Mouse (Mus musculus): ENCODE measurements at regions not wholly inside any gene's neighbourhood (a gene's known extent, or its start where the extent isn't known, plus 50 kb on each side); places are given as distances from the start of the nearest gene placed in this dataset.

DNA sequence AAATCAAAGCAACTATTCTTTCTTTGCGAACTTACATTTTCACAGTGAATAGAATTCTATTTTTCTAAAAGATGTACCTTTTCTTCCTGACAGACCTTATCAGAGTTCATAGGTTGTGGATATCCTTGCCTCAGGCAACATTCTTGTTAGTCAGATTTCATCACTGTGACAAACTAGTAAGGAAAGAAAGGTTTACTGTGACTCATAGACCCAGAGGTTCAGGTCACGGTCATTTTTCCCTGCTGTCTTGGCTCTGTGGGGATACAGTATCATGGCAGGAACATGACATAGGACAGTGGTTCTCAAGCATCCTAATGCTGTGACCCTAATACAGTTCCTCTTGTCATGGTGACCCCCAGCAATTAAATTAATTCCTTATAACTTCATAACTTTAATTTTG lies 78.4 kb upstream of the Akt3 start:
- no peak for DNase-seq (ENCODE audit: low spot score in 2 of 2)

DNA sequence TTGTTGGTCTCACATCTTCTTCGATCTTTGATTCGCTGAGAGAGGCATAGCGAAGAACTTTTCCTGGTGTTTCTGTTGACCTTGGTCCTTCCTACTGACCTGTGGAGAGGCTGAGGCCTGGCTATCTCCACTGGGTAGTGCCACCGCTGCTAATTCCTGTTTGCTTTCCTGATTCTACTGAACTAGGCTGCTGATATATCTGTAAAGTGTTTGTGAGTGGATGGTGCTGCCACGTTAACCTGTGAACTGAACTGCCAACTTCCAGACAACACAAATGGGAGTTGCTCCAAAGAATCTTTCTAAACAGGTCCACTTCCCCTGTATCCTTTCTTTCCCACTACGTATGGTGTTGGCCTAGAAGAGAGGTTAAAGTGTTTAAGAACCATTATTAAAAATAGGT lies 78.0 kb upstream of the Akt3 start:
- DNase-seq (ENCODE audit: low spot score in 2 of 2) = no peak

DNA sequence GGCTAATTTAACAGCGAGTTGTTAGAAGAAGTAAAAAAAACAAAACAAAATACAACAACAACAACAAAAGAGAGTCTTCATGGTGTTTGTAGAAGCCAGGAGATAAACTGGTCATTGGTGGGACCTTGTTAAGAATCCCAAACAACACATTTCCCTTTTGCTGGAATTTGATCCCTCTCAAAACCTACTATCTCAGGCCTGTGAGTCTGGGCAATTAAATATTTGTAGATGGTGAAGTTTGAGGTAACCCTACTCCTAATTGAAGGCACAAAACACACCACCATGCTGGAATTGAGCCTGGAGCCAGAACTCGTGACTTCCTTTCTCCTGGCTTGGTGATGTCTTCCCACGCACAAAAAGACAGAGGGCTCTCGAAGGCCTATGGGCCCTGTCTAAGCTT lies 65.4 kb upstream of the Akt3 start:
- DNase-seq (ENCODE audit: low spot score in 2 of 2) = no peak

DNA sequence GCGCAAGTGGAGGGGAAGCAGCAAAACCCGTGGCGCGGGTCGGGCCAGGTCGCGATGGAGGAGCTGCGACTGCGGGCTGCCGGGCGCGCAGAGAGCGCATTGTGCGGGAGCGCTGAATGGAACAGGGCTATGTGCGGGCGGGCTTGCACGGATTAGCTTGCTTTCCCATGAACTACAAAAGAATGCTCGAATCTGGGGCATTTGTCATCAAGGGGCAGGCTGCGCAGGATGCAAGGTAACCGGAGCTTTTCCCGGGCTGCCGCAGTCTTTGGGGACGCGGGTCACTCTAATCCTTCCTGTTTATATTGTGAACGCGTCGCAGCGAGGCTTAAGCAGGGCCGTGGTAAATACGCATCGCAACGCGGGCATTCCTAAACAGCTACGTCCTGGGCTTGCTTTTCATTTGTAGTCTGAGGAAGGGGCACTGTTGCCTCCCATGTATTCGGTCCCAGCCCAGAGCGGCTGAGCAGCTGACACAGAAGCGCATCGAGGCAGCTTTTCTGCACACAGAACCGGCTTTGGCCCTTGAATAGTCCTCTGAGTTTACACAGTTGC lies 64.8 kb upstream of the Akt3 start:
- no peak for DNase-seq (ENCODE audit: low spot score in 2 of 2)

DNA sequence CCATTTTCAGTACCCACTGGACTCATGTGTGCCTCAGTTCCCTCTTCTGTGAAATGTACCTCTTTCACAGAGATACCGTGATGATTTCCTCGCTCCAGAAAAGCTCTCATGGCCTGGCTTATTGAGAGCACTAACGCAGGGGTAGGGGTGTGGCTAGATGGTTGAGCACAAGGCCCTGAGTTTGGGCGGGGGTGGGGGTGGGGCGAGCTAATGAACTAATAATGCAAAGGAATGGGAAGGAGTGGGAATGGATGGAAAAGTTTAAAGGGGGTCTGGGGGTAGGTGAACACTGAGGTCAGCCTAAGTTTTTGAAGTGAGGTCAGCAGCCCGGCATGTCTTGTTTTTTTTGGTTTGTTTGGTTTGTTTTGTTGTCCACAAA lies 64.3 kb upstream of the Akt3 start:
- DNase-seq (ENCODE audit: low spot score in 2 of 2) = no peak

DNA sequence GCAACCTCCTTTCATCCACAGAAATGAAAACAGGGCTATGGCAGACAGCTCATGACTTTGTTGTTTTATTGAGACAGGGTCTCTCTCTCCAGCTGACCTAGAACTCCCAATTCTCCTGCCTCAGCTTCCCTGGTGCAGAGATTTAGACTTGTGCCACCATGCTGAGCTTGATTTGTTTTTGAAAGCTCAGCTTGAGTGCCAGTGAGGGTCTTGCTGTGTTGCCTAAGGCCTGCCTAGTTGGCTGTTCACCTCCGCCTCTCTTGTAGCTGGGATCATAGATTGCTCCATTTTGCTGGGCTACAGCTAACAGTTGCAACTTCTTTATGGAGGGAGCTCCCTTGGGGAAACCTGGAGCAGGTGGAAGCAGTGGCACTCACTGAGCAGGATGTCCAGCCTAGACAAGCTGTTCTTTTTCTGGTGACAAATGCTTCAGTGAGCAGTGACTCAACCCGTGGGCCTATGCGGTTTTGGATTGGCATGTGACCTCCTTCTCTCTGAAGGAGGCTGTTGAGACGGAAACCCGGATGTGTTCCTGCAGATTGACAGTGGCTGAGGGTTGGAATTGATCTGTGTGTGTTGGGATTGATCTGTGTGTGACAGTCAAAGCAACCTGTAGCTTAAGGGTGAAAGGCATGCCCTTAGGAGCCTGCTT lies 63.8 kb upstream of the Akt3 start:
- DNase-seq (ENCODE audit: low spot score in 2 of 2) = no peak

DNA sequence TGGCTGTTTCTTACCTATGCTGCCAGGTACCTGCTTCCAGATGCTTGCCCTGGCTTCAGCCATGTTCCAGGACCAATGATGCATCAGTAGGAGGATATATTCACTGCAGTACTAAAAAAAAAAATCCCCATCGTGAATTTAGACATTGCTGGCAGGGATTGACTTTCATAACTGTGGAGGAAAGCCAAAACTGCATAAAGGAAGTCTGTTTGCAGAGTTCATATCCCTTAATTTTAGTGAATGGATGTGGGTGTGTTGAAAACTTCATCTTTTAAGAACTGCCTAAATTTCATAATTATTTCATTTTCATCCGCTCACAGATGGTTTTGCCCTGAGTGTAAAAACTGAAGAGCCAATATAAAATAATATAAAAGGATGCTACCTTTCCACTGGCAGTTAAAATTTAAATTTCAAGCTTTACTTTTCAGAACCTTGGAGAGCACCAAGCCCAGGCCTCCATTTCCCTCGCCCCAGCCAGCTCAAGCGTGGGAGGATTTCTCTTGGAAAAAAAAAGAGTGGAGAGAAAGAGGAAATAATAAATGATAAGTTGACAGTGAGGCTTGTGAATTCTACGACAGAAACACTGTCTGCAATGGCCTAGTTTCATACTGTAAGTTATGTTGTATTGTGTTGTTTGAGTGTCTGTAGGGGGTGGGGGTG lies 50.3 kb upstream of the Akt3 start:
- DNase-seq (ENCODE audit: low spot score in 2 of 2) = no peak
